Mouse (Mus musculus): ENCODE measurements around the gene Stbd1. TPM values are rescaled to one million over a fixed set of nuclear protein-coding genes. Genes with fewer than 3 reads are reported as not detected.

The Stbd1 gene
- polyA plus RNA-seq, 1 experiment from 2014 or later = 3.5 TPM

- Histone ChIP-seq H3K4me2 (ENCODE audit: low read length) (no peak overlapping the region), H3K9ac (ENCODE audit: low read length) (no peak overlapping the region), H3K9me3 (replicated peaks; ENCODE audit: control insufficient read depth, low read length) (no peaks in the 10 kb centered on the region), H3K4me3 (ENCODE audit: low read depth, low read length) (no peak overlapping the region), H3K36me3 (ENCODE audit: control insufficient read depth, insufficient read depth, low read length) (no peaks in the 10 kb centered on the region), H3K27me3 (replicated peaks; ENCODE audit: control insufficient read depth, insufficient read depth, low read length) (no peaks in the 10 kb centered on the region), H3K27ac (ENCODE audit: low read depth, low read length) (no peak overlapping the region), H3K4me1 (ENCODE audit: control insufficient read depth, insufficient read depth, low read length) (no peaks in the 10 kb centered on the region)
- DNase-seq (ENCODE audit: low spot score) (no peak), ATAC-seq (no peak)
- 91% methylated on average over 4 of the region's 4 CpGs for WGBS
These were observed 31.6 kb upstream of the Stbd1 start for GRCm38 (mm10) chr5:92571232-92571631.

GRCm38 (mm10) chr5:92579559-92579958 is 23.3 kb upstream of the Stbd1 start:
- Histone ChIP-seq H3K9me3 (replicated peaks; ENCODE audit: control insufficient read depth, low read length) (no peaks in the 10 kb centered on the region), H3K4me3 (ENCODE audit: low read depth, low read length) (no peak overlapping the region), H3K4me1 (ENCODE audit: control insufficient read depth, insufficient read depth, low read length) (no peaks in the 10 kb centered on the region), H3K9ac (ENCODE audit: low read length) (no peak overlapping the region), H3K27ac (ENCODE audit: low read depth, low read length) (no peak overlapping the region), H3K36me3 (ENCODE audit: control insufficient read depth, insufficient read depth, low read length) (no peaks in the 10 kb centered on the region), H3K4me2 (ENCODE audit: low read length) (no peak overlapping the region), H3K27me3 (replicated peaks; ENCODE audit: control insufficient read depth, insufficient read depth, low read length) (no peaks in the 10 kb centered on the region)
- ATAC-seq (no peak), DNase-seq (ENCODE audit: low spot score) (no peak)
- WGBS = 91% methylated on average over 14 of the region's 14 CpGs

- Histone ChIP-seq H3K4me3 (ENCODE audit: low read depth, low read length) (no peak overlapping the region), H3K4me1 (ENCODE audit: control insufficient read depth, insufficient read depth, low read length) (no peaks in the 10 kb centered on the region), H3K9ac (ENCODE audit: low read length) (no peak overlapping the region), H3K4me2 (ENCODE audit: low read length) (no peak overlapping the region), H3K36me3 (ENCODE audit: control insufficient read depth, insufficient read depth, low read length) (no peaks in the 10 kb centered on the region), H3K27ac (ENCODE audit: low read depth, low read length) (no peak overlapping the region), H3K9me3 (replicated peaks; ENCODE audit: control insufficient read depth, low read length) (no peaks in the 10 kb centered on the region), H3K27me3 (replicated peaks; ENCODE audit: control insufficient read depth, insufficient read depth, low read length) (no peaks in the 10 kb centered on the region)
- 81% methylated on average over 10 of the region's 10 CpGs for WGBS
- DNase-seq (ENCODE audit: low spot score) (no peak), ATAC-seq (no peak)
These were observed 16.9 kb upstream of the Stbd1 start for GRCm38 (mm10) chr5:92585932-92586331.

DNA sequence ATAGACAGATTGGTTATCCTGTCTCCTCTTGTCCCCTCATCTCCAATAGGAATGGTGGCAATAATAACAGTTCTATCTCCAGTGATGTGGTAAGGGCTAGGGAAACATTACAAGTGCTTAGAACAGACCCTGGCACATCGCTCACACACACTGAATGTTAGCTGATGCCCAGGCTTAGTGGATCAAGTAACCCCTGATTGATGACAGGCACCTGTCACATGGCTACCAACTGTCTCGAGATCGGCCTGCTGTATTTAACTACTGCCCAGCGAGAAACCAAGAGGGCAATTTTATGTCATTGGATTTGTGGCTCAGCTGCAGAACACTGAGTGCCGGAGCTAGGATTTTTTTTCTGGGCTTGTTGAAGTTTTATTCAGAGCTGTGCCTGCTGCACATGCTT is 7.8 kb upstream of the Stbd1 start:
- H3K9ac ChIP-seq (ENCODE audit: low read length) = no peak overlapping the region
- no peak overlapping the region for H3K4me3 ChIP-seq (ENCODE audit: low read depth, low read length)
- H3K4me2 ChIP-seq (ENCODE audit: low read length) = no peak overlapping the region
- no peaks in the 10 kb centered on the region for H3K27me3 ChIP-seq (replicated peaks; ENCODE audit: control insufficient read depth, insufficient read depth, low read length)
- DNase-seq (ENCODE audit: low spot score) (no peak), ATAC-seq (no peak)
- H3K9me3 ChIP-seq (replicated peaks; ENCODE audit: control insufficient read depth, low read length) = no peaks in the 10 kb centered on the region
- no peak overlapping the region for H3K27ac ChIP-seq (ENCODE audit: low read depth, low read length)
- no peaks in the 10 kb centered on the region for H3K36me3 ChIP-seq (ENCODE audit: control insufficient read depth, insufficient read depth, low read length)
- H3K4me1 ChIP-seq (ENCODE audit: control insufficient read depth, insufficient read depth, low read length) = no peaks in the 10 kb centered on the region
- 82% methylated on average over 5 of the region's 5 CpGs for WGBS

GRCm38 (mm10) chr5:92596865-92597264 is 6.0 kb upstream of the Stbd1 start:
- no peaks in the 10 kb centered on the region for H3K9me3 ChIP-seq (replicated peaks; ENCODE audit: control insufficient read depth, low read length)
- peaks cover 4% of the 10 kb centered on the region for H3K27me3 ChIP-seq (replicated peaks; ENCODE audit: control insufficient read depth, insufficient read depth, low read length)
- no peak overlapping the region for H3K4me2 ChIP-seq (ENCODE audit: low read length)
- H3K4me1 ChIP-seq (ENCODE audit: control insufficient read depth, insufficient read depth, low read length) = no peaks in the 10 kb centered on the region
- no peak for DNase-seq (ENCODE audit: low spot score)
- no peaks in the 10 kb centered on the region for H3K36me3 ChIP-seq (ENCODE audit: control insufficient read depth, insufficient read depth, low read length)
- no peak overlapping the region for H3K9ac ChIP-seq (ENCODE audit: low read length)
- H3K27ac ChIP-seq (ENCODE audit: low read depth, low read length) = no peak overlapping the region
- no peak overlapping the region for H3K4me3 ChIP-seq (ENCODE audit: low read depth, low read length)
- ATAC-seq = no peak
- WGBS = 96% methylated on average over 8 of the region's 8 CpGs

DNA sequence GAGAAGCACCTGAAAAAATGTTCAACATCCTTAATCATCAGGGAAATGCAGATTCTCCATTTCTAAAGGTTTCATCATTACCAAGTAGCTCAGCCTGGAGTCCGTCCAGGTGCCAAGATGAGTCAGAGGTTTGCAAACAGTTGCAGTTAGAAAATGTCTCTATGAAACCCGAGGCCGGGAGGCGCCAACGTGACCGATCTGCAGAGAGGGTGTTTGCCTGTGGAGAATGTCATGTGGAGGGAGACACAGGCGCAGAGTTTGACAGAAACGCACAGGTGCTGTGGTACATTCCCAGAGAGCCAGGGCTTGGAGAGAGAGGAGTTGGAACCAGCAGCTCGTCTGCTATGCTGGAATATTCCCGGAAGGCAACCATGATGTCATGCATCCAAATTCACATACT is 3.8 kb upstream of the Stbd1 start:
- H3K4me1 ChIP-seq (ENCODE audit: control insufficient read depth, insufficient read depth, low read length) = no peaks in the 10 kb centered on the region
- ATAC-seq (no peak), DNase-seq (ENCODE audit: low spot score) (no peak)
- no peak overlapping the region for H3K4me3 ChIP-seq (ENCODE audit: low read depth, low read length)
- WGBS = 87% methylated on average over 10 of the region's 10 CpGs
- no peak overlapping the region for H3K9ac ChIP-seq (ENCODE audit: low read length)
- no peak overlapping the region for H3K4me2 ChIP-seq (ENCODE audit: low read length)
- H3K36me3 ChIP-seq (ENCODE audit: control insufficient read depth, insufficient read depth, low read length) = no peaks in the 10 kb centered on the region
- peaks cover 4% of the 10 kb centered on the region for H3K27me3 ChIP-seq (replicated peaks; ENCODE audit: control insufficient read depth, insufficient read depth, low read length)
- H3K27ac ChIP-seq (ENCODE audit: low read depth, low read length) = no peak overlapping the region
- H3K9me3 ChIP-seq (replicated peaks; ENCODE audit: control insufficient read depth, low read length) = no peaks in the 10 kb centered on the region

GRCm38 (mm10) chr5:92604452-92605247 is 1.8 kb downstream of the Stbd1 start:
- ATAC-seq (no peak), DNase-seq (ENCODE audit: low spot score) (peak; percentile 18)
- Histone ChIP-seq H3K9ac (ENCODE audit: low read length) (no peak overlapping the region), H3K4me1 (ENCODE audit: control insufficient read depth, insufficient read depth, low read length) (no peaks in the 10 kb centered on the region), H3K27me3 (replicated peaks; ENCODE audit: control insufficient read depth, insufficient read depth, low read length) (peaks cover 4% of the 10 kb centered on the region), H3K4me2 (ENCODE audit: low read length) (no peak overlapping the region), H3K4me3 (ENCODE audit: low read depth, low read length) (no peak overlapping the region), H3K9me3 (replicated peaks; ENCODE audit: control insufficient read depth, low read length) (no peaks in the 10 kb centered on the region), H3K36me3 (ENCODE audit: control insufficient read depth, insufficient read depth, low read length) (no peaks in the 10 kb centered on the region), H3K27ac (ENCODE audit: low read depth, low read length) (no peak overlapping the region)
- WGBS = 75% methylated on average over 10 of the region's 10 CpGs

- no peak for DNase-seq (ENCODE audit: low spot score)
- no peak overlapping the region for H3K27ac ChIP-seq (ENCODE audit: low read depth, low read length)
- H3K27me3 ChIP-seq (replicated peaks; ENCODE audit: control insufficient read depth, insufficient read depth, low read length) = no peaks in the 10 kb centered on the region
- no peak for ATAC-seq
- H3K9ac ChIP-seq (ENCODE audit: low read length) = no peak overlapping the region
- 87% methylated on average over 5 of the region's 5 CpGs for WGBS
- H3K9me3 ChIP-seq (replicated peaks; ENCODE audit: control insufficient read depth, low read length) = no peaks in the 10 kb centered on the region
- no peaks in the 10 kb centered on the region for H3K4me1 ChIP-seq (ENCODE audit: control insufficient read depth, insufficient read depth, low read length)
- H3K4me2 ChIP-seq (ENCODE audit: low read length) = no peak overlapping the region
- H3K36me3 ChIP-seq (ENCODE audit: control insufficient read depth, insufficient read depth, low read length) = no peaks in the 10 kb centered on the region
- H3K4me3 ChIP-seq (ENCODE audit: low read depth, low read length) = no peak overlapping the region
These were observed 4.8 kb downstream of the Stbd1 start for GRCm38 (mm10) chr5:92607492-92608229.

DNA sequence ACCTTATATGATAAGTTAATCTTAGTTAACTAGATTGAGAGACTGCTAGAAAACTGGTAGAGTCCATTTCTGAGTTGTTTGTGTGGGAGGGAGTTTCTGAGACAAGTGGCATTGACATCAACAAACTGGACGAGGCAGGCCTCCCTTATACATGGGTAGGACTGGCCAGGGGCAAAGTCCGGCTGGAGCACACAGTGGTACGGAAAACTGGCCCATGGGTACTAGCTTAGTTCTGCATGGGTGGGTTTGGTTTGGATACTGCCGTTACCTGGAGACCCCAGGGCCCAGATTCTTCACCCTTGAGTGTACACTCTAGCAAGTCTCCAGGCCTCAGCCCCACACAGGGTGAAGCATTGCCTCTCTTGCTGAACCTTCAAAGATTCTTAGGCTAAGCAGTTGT is 9.9 kb downstream of the Stbd1 start:
- WGBS = 87% methylated on average over 4 of the region's 4 CpGs
- no peak for ATAC-seq
- H3K27me3 ChIP-seq (replicated peaks; ENCODE audit: control insufficient read depth, insufficient read depth, low read length) = no peaks in the 10 kb centered on the region

More for the DNA sequence above, 9.9 kb downstream of the Stbd1 start:
- H3K9ac ChIP-seq (ENCODE audit: low read length) = no peak overlapping the region
- DNase-seq (ENCODE audit: low spot score) = no peak
- no peak overlapping the region for H3K4me3 ChIP-seq (ENCODE audit: low read depth, low read length)
- no peaks in the 10 kb centered on the region for H3K9me3 ChIP-seq (replicated peaks; ENCODE audit: control insufficient read depth, low read length)
- H3K36me3 ChIP-seq (ENCODE audit: control insufficient read depth, insufficient read depth, low read length) = no peaks in the 10 kb centered on the region
- H3K4me1 ChIP-seq (ENCODE audit: control insufficient read depth, insufficient read depth, low read length) = no peaks in the 10 kb centered on the region
- H3K27ac ChIP-seq (ENCODE audit: low read depth, low read length) = no peak overlapping the region
- H3K4me2 ChIP-seq (ENCODE audit: low read length) = no peak overlapping the region

All from forebrain, embryonic 14.5 days (tissue).